Mouse (Mus musculus): ENCODE results near the gene Cntn3. TPM values are rescaled to one million over a fixed set of nuclear protein-coding genes. Genes with fewer than 3 reads are reported as not detected.

Gene Cntn3
- total and polyA plus RNA-seq, 2 experiments from 2014 or later: 0.04 to 0.14 TPM

DNA sequence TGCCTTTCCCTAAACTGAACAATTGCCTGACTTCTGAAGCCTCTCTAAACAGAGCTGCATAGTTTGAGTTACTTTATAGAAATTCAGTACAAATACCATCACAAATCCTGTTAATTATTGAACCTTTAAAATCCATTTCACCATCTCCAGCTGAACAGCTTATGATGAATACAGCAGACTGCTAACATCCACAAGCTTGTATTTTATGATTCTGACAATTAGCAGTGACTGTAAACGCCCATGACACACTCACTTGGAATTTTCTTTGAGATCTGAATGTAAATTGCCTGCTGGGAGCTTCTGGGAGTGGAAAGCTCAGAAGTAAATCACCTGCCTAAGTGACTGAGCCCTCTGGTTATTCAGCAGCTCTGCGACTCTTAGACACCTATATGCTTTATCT, 459.3 kb downstream of the Cntn3 start:
- Histone ChIP-seq H3K4me3 (ENCODE audit: low read depth, low read length) (no peak overlapping the region), H3K4me2 (ENCODE audit: low read depth, low read length) (no peak overlapping the region), H3K36me3 (replicated peaks; ENCODE audit: control insufficient read depth, insufficient read depth, low read length) (no peaks in the 10 kb centered on the region), H3K9ac (replicated peaks; ENCODE audit: low read depth, low read length) (no peak overlapping the region), H3K4me1 (ENCODE audit: control insufficient read depth, insufficient read depth) (no peaks in the 10 kb centered on the region), H3K27ac (ENCODE audit: low read depth) (no peak overlapping the region), H3K27me3 (ENCODE audit: control insufficient read depth, insufficient read depth, low read length) (no peaks in the 10 kb centered on the region), H3K9me3 (replicated peaks; ENCODE audit: control insufficient read depth, low read length) (no peaks in the 10 kb centered on the region)
- no peak for DNase-seq (ENCODE audit: low spot score)
- WGBS: 65% methylated on average over 2 of the region's 2 CpGs
- no peak for TF ChIP-seq EP300 (IDR thresholded peaks at IDR 0.05; ENCODE audit: low read depth)
- ATAC-seq (ENCODE audit: insufficient read depth, low read depth): no peak

All from heart, postnatal 0 days (tissue).